17 mouse cellular contexts compared by ENCODE assay signal in genomic region chr10:89722247-89723195, GRCm38 (mm10). TPM values are rescaled to one million over a fixed set of nuclear protein-coding genes. Genes with fewer than 3 reads are reported as not detected.
A peak's percentile ranks its signal among the peaks of the same experiment; 100 is the strongest.
DNase-seq lines count a peak whose midpoint lies in the region; ATAC-seq and TF ChIP-seq lines count a peak whose summit lies in the region.
"Had no signal": no experiment of that assay in that cellular context is flagged by ENCODE, and none has a peak within 500 bp of the region (broad histone marks: within the 10 kb centered on the region; RNA-seq: fewer than 3 reads in every experiment).

No protein-coding gene starts in this region.

- H3K4me3 ChIP-seq in lung, adult 2 months (replicated peaks; ENCODE audit: extremely low read depth, low read depth, low read length): no peak overlapping the region
- H3K4me3 ChIP-seq in hindbrain, embryonic 13.5 days: no peak overlapping the region
- H3K4me3 ChIP-seq: forebrain, embryonic 15.5 days; limb, embryonic 12.5 days; neural tube, embryonic 12.5 days had no signal

- no peak for TF ChIP-seq POLR2A in lung, adult 2 months (IDR thresholded peaks at IDR 0.05; ENCODE audit: borderline replicate concordance, extremely low read depth, low read depth, low read length)

- peaks cover 56% of the 10 kb centered on the region for H3K36me3 ChIP-seq in hindbrain, embryonic 13.5 days

- peak; percentile 62 for DNase-seq in adrenal gland, adult 2 months
- no peak for DNase-seq in adrenal gland, postnatal 4 days (ENCODE audit: low spot score in 2 of 2)
- peak; percentile 13 to 27 for DNase-seq in lung, adult 18-20 months
- DNase-seq in lung, adult 2 months: no peak
- DNase-seq in gonadal fat pad, adult 2 months (ENCODE audit: low read depth): peak; percentile 87
- no peak for DNase-seq in T-cell, adult 2 months (ENCODE audit: low spot score)
- DNase-seq: heart, adult 18-20 months; heart, postnatal 14 days; layer of hippocampus, adult 9-11 months; lung, postnatal 4 days; thymus, postnatal 14 days had no signal

- no peaks in the 10 kb centered on the region for H3K9me3 ChIP-seq in hindbrain, embryonic 13.5 days
- H3K9me3 ChIP-seq: forebrain, embryonic 15.5 days; limb, embryonic 12.5 days; neural tube, embryonic 12.5 days had no signal

- H3K4me2 ChIP-seq in hindbrain, embryonic 13.5 days: no peak overlapping the region
- H3K4me2 ChIP-seq: forebrain, embryonic 15.5 days; limb, embryonic 12.5 days; neural tube, embryonic 12.5 days had no signal

- ATAC-seq in megakaryocyte progenitor cell, adult 5-6 weeks (replicated peaks; ENCODE audit: poor library complexity): peak; percentile 69
- ATAC-seq in hindbrain, embryonic 13.5 days (ENCODE audit: low FRiP score): no peak
- ATAC-seq: forebrain, embryonic 15.5 days; midbrain, embryonic 16.5 days had no signal

- H3K4me1 ChIP-seq in lung, adult 2 months (ENCODE audit: control insufficient read depth, insufficient read depth, low read length): no peaks in the 10 kb centered on the region
- no peaks in the 10 kb centered on the region for H3K4me1 ChIP-seq in hindbrain, embryonic 13.5 days (replicated peaks)
- H3K4me1 ChIP-seq: forebrain, embryonic 15.5 days; limb, embryonic 12.5 days; neural tube, embryonic 12.5 days had no signal

- no peak for TF ChIP-seq CTCF in lung, adult 2 months (IDR thresholded peaks at IDR 0.05; ENCODE audit: insufficient read depth, low read length)

- H3K27ac ChIP-seq in hindbrain, embryonic 13.5 days: no peak overlapping the region
- H3K27ac ChIP-seq: forebrain, embryonic 15.5 days; limb, embryonic 12.5 days; neural tube, embryonic 12.5 days had no signal

- H3K27me3 ChIP-seq in hindbrain, embryonic 13.5 days: no peaks in the 10 kb centered on the region
- H3K27me3 ChIP-seq: forebrain, embryonic 15.5 days; limb, embryonic 12.5 days; neural tube, embryonic 12.5 days had no signal

- H3K9ac ChIP-seq in hindbrain, embryonic 13.5 days: no peak overlapping the region
- H3K9ac ChIP-seq: forebrain, embryonic 15.5 days; limb, embryonic 12.5 days; neural tube, embryonic 12.5 days had no signal

- 81% methylated on average over 14 of the region's 14 CpGs for WGBS in lung, adult 2 months
- WGBS in hindbrain, embryonic 13.5 days: 92% methylated on average over 14 of the region's 14 CpGs

RNA-seq across cellular contexts. Expression of gene Actr6, which starts 9.6 kb away (rescaled TPM):
- 10 to 100 TPM; 15.4 to 21.3 TPM for total RNA-seq in adrenal gland, adult 2 months (2021)
- polyA plus RNA-seq in adrenal gland, adult 2 months (2012; rRNA removed): 0.42 and 0.90 TPM in 2 replicates
- 10 to 100 TPM; 23.0 to 26.0 TPM for total RNA-seq in adrenal gland, postnatal 4 days (2021)
- polyA plus RNA-seq in lung, adult 2 months (2012; rRNA removed): 0.71 and 1.7 TPM in 2 replicates
- polyA plus RNA-seq in gonadal fat pad, adult 2 months (2012; rRNA removed): 2.2 and 3.2 TPM in 2 replicates
- total RNA-seq in megakaryocyte progenitor cell, adult 5-6 weeks (2015): 28.4 and 38.2 TPM in 2 replicates
- total RNA-seq in megakaryocyte progenitor cell, adult 5-6 weeks (2017): 28.9 TPM in 2 replicates
- 57.2 and 58.0 TPM in 2 replicates for polyA plus RNA-seq in hindbrain, embryonic 13.5 days (2015; fragmentation: Nextera tagmentation; extraction: Ambion mirVana)

RNA-seq across cellular contexts. Expression of gene Uhrf1bp1l, which starts 22.3 kb away (rescaled TPM):
- 10 to 100 TPM; 71.5 to 80.9 TPM for total RNA-seq in adrenal gland, adult 2 months (2021)
- 11.9 and 14.6 TPM in 2 replicates for polyA plus RNA-seq in adrenal gland, adult 2 months (2012; rRNA removed)
- total RNA-seq in adrenal gland, postnatal 4 days (2021): 10 to 100 TPM; 69.0 to 71.5 TPM
- 20.5 and 27.3 TPM in 2 replicates for polyA plus RNA-seq in lung, adult 2 months (2012; rRNA removed)
- 22.0 and 33.6 TPM in 2 replicates for polyA plus RNA-seq in gonadal fat pad, adult 2 months (2012; rRNA removed)
- total RNA-seq in megakaryocyte progenitor cell, adult 5-6 weeks (2015): 62.9 and 71.0 TPM in 2 replicates
- total RNA-seq in megakaryocyte progenitor cell, adult 5-6 weeks (2017): 31.8 and 41.7 TPM in 2 replicates
- polyA plus RNA-seq in hindbrain, embryonic 13.5 days (2015; fragmentation: Nextera tagmentation; extraction: Ambion mirVana): 31.1 and 34.9 TPM in 2 replicates

RNA-seq across cellular contexts. Expression of gene Scyl2, which starts 36.4 kb away (rescaled TPM):
- total RNA-seq in adrenal gland, adult 2 months (2021): 10 to 100 TPM; 36.6 to 57.4 TPM
- 11.1 and 13.3 TPM in 2 replicates for polyA plus RNA-seq in adrenal gland, adult 2 months (2012; rRNA removed)
- 10 to 100 TPM; 39.5 to 39.8 TPM for total RNA-seq in adrenal gland, postnatal 4 days (2021)
- 10.6 and 16.0 TPM in 2 replicates for polyA plus RNA-seq in lung, adult 2 months (2012; rRNA removed)
- 19.7 and 20.6 TPM in 2 replicates for polyA plus RNA-seq in gonadal fat pad, adult 2 months (2012; rRNA removed)
- total RNA-seq in megakaryocyte progenitor cell, adult 5-6 weeks (2015): 21.6 and 28.6 TPM in 2 replicates
- 24.7 and 28.8 TPM in 2 replicates for total RNA-seq in megakaryocyte progenitor cell, adult 5-6 weeks (2017)
- 9.7 and 10.0 TPM in 2 replicates for polyA plus RNA-seq in hindbrain, embryonic 13.5 days (2015; fragmentation: Nextera tagmentation; extraction: Ambion mirVana)

Comparison
In these comparisons a context has a peak if more than half of its experiments do, and no peak if none do; other contexts are left out.
1. DNase-seq: peak in adrenal gland, adult 2 months (single experiment), lung, adult 18-20 months (2 of 2) and gonadal fat pad, adult 2 months (single experiment); none in adrenal gland, postnatal 4 days (0 of 2), lung, adult 2 months (single experiment) and T-cell, adult 2 months (single experiment).
2. RNA of gene Actr6, which starts 9.6 kb away (polyA plus RNA-seq): 57.2 to 58.0 TPM in hindbrain, embryonic 13.5 days; 2.2 to 3.2 TPM in gonadal fat pad, adult 2 months, 0.71 to 1.7 TPM in lung, adult 2 months and 0.42 to 0.90 TPM in adrenal gland, adult 2 months; every median in the first group is over 10 times any median in the second.